Mouse (Mus musculus): ENCODE data around the gene Ap5z1. TPM values are rescaled to one million over a fixed set of nuclear protein-coding genes. Genes with fewer than 3 reads are reported as not detected.

Gene Ap5z1
- total and polyA plus RNA-seq, 2 experiments from 2014 or later = 6.6 to 15.3 TPM

DNA sequence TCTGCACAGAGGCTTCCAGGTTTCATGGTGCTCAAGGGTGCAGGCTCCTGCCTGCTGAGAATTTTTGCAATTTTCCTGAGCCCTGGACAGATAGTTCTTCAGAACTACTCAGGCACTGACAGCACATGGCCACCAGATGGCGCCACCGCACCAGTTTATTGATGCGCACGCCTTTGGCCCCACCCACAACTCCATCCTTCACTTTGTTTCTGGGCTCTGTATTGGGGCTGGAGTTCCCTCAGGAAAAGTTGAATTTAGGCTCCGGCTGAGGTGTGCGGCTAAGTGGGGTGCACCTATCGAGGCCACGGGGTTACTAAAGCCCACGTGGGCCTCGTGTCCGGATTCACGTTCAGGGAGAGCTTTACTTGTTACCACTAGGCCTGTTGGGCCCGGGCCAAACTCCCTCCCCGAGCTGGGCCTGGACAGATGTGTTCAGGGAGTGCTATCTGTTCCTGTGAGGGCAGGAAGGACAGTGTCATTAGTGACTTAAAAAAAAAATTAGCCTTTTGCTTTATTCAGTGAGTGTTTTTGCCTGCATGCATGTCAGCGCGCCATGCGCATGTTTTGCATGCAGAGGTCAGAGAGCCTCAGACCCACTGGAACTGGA is 15.2 kb downstream of the Ap5z1 start:
- Histone ChIP-seq H3K4me1 (ENCODE audit: insufficient read depth, low read length) (0 out of 2 replicates have a peak, but pooled peaks cover 2% of the 10 kb centered on the region), H3K36me3 (ENCODE audit: insufficient read depth, low read length) (0 out of 2 replicates have a peak, but pooled peaks cover 7% of the 10 kb centered on the region), H3K27me3 (ENCODE audit: insufficient read depth, low read length) (no peaks in the 10 kb centered on the region), H3K9ac (replicated peaks; ENCODE audit: low read length, poor library complexity, severe bottlenecking) (no peak overlapping the region), H3K9me3 (ENCODE audit: low read length) (no peaks in the 10 kb centered on the region), H3K27ac (ENCODE audit: low read depth, low read length) (no peak overlapping the region), H3K4me2 (ENCODE audit: low read depth, low read length, poor library complexity, severe bottlenecking) (peak overlapping the region; percentile 29), H3K4me3 (ENCODE audit: low read depth, low read length) (no peak overlapping the region)
- ATAC-seq (ENCODE audit: low FRiP score) (peak; percentile 29), DNase-seq (ENCODE audit: low spot score) (peak; percentile 92)
- 31% methylated on average over 17 of the region's 17 CpGs for WGBS
- TF ChIP-seq CTCF (IDR thresholded peaks at IDR 0.05) = peak; percentile 96

DNA sequence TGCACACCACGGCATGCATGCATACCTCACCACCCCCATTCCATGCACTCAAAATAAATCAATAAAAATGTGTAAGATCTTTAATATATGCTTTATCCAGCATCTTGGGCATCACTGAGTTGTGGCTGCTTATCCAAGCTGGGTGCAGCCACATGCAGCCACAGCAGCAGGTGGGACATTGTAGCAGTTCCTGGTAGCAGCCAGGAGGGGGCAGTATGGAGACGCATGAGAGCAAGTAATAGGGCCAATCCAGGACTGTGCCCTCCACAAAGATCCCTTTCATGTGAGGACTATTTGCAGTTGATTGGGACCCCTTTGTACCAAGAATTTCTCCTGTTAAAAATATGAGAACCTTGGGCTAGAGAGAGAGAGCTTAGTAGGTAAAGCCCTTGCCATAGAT is 18.8 kb downstream of the Ap5z1 start:
- Histone ChIP-seq H3K9ac (replicated peaks; ENCODE audit: low read length, poor library complexity, severe bottlenecking) (no peak overlapping the region), H3K4me1 (ENCODE audit: insufficient read depth, low read length) (0 out of 2 replicates have a peak, but pooled peaks cover 2% of the 10 kb centered on the region), H3K36me3 (ENCODE audit: insufficient read depth, low read length) (peaks cover 24% of the 10 kb centered on the region), H3K9me3 (ENCODE audit: low read length) (no peaks in the 10 kb centered on the region), H3K4me2 (ENCODE audit: low read depth, low read length, poor library complexity, severe bottlenecking) (no peak overlapping the region), H3K27me3 (ENCODE audit: insufficient read depth, low read length) (no peaks in the 10 kb centered on the region), H3K4me3 (ENCODE audit: low read depth, low read length) (no peak overlapping the region), H3K27ac (ENCODE audit: low read depth, low read length) (no peak overlapping the region)
- DNase-seq (ENCODE audit: low spot score) (no peak), ATAC-seq (ENCODE audit: low FRiP score) (no peak)
- WGBS = 68% methylated on average over 2 of the region's 2 CpGs
- TF ChIP-seq CTCF (IDR thresholded peaks at IDR 0.05) = peak; percentile 53

DNA sequence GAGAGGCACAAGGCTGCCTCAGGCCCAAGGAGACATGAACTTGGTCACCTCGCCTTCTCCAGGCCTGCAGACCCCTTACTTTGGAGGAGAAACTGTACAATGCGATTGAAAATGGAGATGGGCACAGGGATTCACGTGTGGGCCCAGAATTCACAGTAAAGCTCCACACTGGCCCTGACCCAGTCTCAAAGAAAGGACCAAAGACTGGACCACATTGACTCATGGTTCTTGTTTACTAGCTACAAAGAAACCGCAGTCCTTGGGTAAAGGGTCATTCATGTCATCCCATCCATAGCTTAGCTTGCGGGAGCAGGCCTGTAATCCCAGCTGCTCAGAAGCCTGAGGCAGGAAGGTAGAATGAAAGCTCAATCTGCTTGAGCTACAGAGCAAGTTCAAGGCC is 19.8 kb downstream of the Ap5z1 start:
- ATAC-seq (ENCODE audit: low FRiP score) (no peak), DNase-seq (ENCODE audit: low spot score) (no peak)
- TF ChIP-seq CTCF (IDR thresholded peaks at IDR 0.05) = no peak
- Histone ChIP-seq H3K9me3 (ENCODE audit: low read length) (no peaks in the 10 kb centered on the region), H3K27ac (ENCODE audit: low read depth, low read length) (no peak overlapping the region), H3K4me1 (ENCODE audit: insufficient read depth, low read length) (0 out of 2 replicates have a peak, but pooled peaks cover 2% of the 10 kb centered on the region), H3K4me3 (ENCODE audit: low read depth, low read length) (no peak overlapping the region), H3K27me3 (ENCODE audit: insufficient read depth, low read length) (no peaks in the 10 kb centered on the region), H3K4me2 (ENCODE audit: low read depth, low read length, poor library complexity, severe bottlenecking) (no peak overlapping the region), H3K9ac (replicated peaks; ENCODE audit: low read length, poor library complexity, severe bottlenecking) (no peak overlapping the region), H3K36me3 (ENCODE audit: insufficient read depth, low read length) (peaks cover 32% of the 10 kb centered on the region)
- 92% methylated on average over 5 of the region's 5 CpGs for WGBS

DNA sequence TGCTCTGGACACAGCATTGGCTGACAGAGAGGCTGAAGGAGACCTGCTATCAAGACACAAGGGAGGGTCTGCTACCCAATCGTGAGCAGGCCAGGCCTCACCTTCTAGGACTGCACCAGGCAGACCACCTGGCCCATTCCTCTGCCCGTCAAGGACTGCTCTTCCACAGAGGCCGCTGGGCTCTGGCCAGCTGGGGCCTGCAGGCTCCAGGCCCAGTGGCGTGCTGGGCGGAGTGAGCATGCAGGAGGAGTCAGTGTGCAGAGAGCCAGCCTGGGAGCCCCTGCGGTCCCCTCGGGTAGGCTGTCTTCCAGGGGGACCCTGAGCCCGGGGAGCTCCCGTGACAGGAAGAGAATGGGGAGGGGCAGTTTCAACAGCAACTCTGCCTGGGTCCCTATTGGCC is 22.9 kb downstream of the Ap5z1 start:
- Histone ChIP-seq H3K27me3 (ENCODE audit: insufficient read depth, low read length) (no peaks in the 10 kb centered on the region), H3K4me2 (ENCODE audit: low read depth, low read length, poor library complexity, severe bottlenecking) (no peak overlapping the region), H3K36me3 (ENCODE audit: insufficient read depth, low read length) (peaks cover 36% of the 10 kb centered on the region), H3K9me3 (ENCODE audit: low read length) (no peaks in the 10 kb centered on the region), H3K27ac (ENCODE audit: low read depth, low read length) (no peak overlapping the region), H3K4me1 (ENCODE audit: insufficient read depth, low read length) (no peaks in the 10 kb centered on the region), H3K4me3 (ENCODE audit: low read depth, low read length) (no peak overlapping the region), H3K9ac (replicated peaks; ENCODE audit: low read length, poor library complexity, severe bottlenecking) (0 out of 2 replicates have a peak overlapping the region, but pooled peaks have one; percentile 13)
- no peak for TF ChIP-seq CTCF (IDR thresholded peaks at IDR 0.05)
- DNase-seq (ENCODE audit: low spot score) (no peak), ATAC-seq (ENCODE audit: low FRiP score) (no peak)
- WGBS = 70% methylated on average over 9 of the region's 9 CpGs

DNA sequence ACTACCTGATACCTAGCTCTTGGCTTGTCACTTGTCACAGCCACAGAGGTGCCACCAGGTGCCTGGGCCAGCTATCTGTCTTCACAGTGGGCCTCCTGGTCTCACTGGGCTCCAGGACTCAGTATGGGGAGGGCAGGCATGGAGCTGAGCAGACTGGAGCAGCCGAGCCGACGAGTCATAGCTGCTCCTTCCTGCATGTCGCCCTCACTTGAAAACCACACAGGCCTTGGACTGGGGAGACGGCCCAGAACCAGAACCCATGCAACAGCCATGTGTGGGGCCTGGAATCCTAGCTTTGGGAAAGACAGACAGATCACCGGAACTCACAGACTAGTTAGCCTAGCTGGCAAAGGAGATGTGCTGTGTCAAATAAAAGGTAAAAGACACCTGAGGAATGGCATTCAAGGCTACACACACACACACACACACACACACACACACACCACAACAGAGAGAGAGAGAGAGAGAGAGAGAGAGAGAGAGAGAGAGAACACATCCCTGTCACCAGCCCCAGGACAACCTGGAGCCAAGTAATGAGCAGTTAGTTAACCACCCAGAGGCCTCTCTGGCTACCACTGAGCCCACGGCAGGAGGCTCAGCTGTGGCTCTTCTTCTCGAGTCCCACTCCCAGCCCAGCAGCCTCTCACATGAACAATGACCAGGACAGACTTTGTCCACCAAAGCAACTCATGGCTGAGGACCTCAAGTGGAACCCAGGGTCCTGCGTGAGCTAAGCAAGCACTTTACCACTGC is 26.4 kb downstream of the Ap5z1 start:
- WGBS = 75% methylated on average over 9 of the region's 9 CpGs
- Histone ChIP-seq H3K27me3 (ENCODE audit: insufficient read depth, low read length) (no peaks in the 10 kb centered on the region), H3K9ac (replicated peaks; ENCODE audit: low read length, poor library complexity, severe bottlenecking) (no peak overlapping the region), H3K9me3 (ENCODE audit: low read length) (no peaks in the 10 kb centered on the region), H3K4me1 (ENCODE audit: insufficient read depth, low read length) (no peaks in the 10 kb centered on the region), H3K4me3 (ENCODE audit: low read depth, low read length) (no peak overlapping the region), H3K4me2 (ENCODE audit: low read depth, low read length, poor library complexity, severe bottlenecking) (no peak overlapping the region), H3K27ac (ENCODE audit: low read depth, low read length) (no peak overlapping the region), H3K36me3 (ENCODE audit: insufficient read depth, low read length) (peaks cover 41% of the 10 kb centered on the region)
- TF ChIP-seq CTCF (IDR thresholded peaks at IDR 0.05) = no peak
- ATAC-seq (ENCODE audit: low FRiP score) (no peak), DNase-seq (ENCODE audit: low spot score) (no peak)

DNA sequence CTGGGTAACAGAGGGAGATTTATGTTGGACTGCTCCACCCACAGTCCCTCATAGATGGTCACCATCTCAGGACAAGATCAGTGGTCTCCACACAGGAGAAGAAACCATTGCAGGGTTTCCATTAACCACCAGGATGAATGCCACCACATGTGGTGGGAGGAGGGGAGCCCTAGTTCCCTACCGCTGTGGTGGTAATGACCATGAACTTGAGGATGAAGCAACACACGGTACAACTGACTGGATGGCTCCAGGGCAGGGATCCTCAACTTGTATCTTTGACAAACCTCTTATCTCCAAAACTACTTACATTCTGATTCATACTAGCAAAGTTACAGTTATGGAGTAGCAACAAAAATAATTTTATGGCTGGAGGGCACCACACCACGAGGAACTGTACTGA is 29.6 kb downstream of the Ap5z1 start:
- Histone ChIP-seq H3K9me3 (ENCODE audit: low read length) (no peaks in the 10 kb centered on the region), H3K4me3 (ENCODE audit: low read depth, low read length) (no peak overlapping the region), H3K27ac (ENCODE audit: low read depth, low read length) (no peak overlapping the region), H3K36me3 (ENCODE audit: insufficient read depth, low read length) (peaks cover 24% of the 10 kb centered on the region; the same call in 1 of the 2 replicates), H3K4me1 (ENCODE audit: insufficient read depth, low read length) (no peaks in the 10 kb centered on the region), H3K9ac (replicated peaks; ENCODE audit: low read length, poor library complexity, severe bottlenecking) (no peak overlapping the region), H3K27me3 (ENCODE audit: insufficient read depth, low read length) (no peaks in the 10 kb centered on the region), H3K4me2 (ENCODE audit: low read depth, low read length, poor library complexity, severe bottlenecking) (no peak overlapping the region)
- ATAC-seq (ENCODE audit: low FRiP score) (no peak), DNase-seq (ENCODE audit: low spot score) (no peak)
- WGBS = 78% methylated on average over 3 of the region's 3 CpGs
- no peak for TF ChIP-seq CTCF (IDR thresholded peaks at IDR 0.05)

Measured in midbrain, postnatal 0 days (tissue).